Mouse (Mus musculus) bone marrow, adult 2 months (tissue): ENCODE measurements at regions not wholly inside any gene's neighbourhood (a gene's known extent, or its start where the extent isn't known, plus 50 kb on each side); places are given as distances from the start of the nearest gene placed in this dataset.

Source experiments
- CTCF ChIP-seq: fragments of 200-500 bp; IDR thresholded peaks from 2 replicates; pipeline ENCODE4 v1.5.1; 2011; ENCODE audit warnings: low read length, control low read depth; ENCODE audit not compliant: control insufficient read depth, insufficient read depth
- POLR2A ChIP-seq: fragments of 200-500 bp; IDR thresholded peaks from 2 replicates; pipeline ENCODE4 v1.6.1; 2011; ENCODE audit warnings: low read depth, mild to moderate bottlenecking, control low read depth, low read length, borderline replicate concordance; ENCODE audit not compliant: control insufficient read depth

- no peak for TF ChIP-seq POLR2A
- no peak for TF ChIP-seq CTCF
Measured at GRCm38 (mm10) chr2:51362825-51363616, 214.1 kb upstream of the Rnd3 start.
